Mouse (Mus musculus) Patski (cell line): ENCODE measurements around the gene Gna13. TPM values are rescaled to one million over a fixed set of nuclear protein-coding genes. Genes with fewer than 3 reads are reported as not detected.
A peak's percentile ranks its signal among the peaks of the same experiment; 100 is the strongest.

Experiments used
- ATAC-seq: fragments of 100-300 bp; one replicate; pipeline ENCODE4 v1.8.0; 2021
- CTCF ChIA-PET: fragments of 350-600 bp; sonication (Branson Sonifier 250); formaldehyde crosslinking; loops from one replicate; lab custom pipeline; 2022; ENCODE audit warnings: inconsistent platforms; lab: Charles Lee
- POLR2A ChIA-PET: fragments of 350-600 bp; sonication (Branson Sonifier 250); formaldehyde crosslinking; loops from one replicate; lab custom pipeline; 2022; ENCODE audit warnings: antibody characterized with exemption, inconsistent platforms; lab: Charles Lee
- DNase-seq: peaks from one replicate; pipeline ENCODE4 v3.0.0-alpha.2; 2011; ENCODE audit warnings: low read depth, low spot score
- H3K27me3 ChIP-seq: fragments of 371-371 bp; one replicate; pipeline ENCODE4 v1.5.1; 2021
- CTCF ChIP-seq: fragments of 100-300 bp; IDR thresholded peaks from one replicate; pipeline ENCODE4 v1.5.1; 2021
- in situ Hi-C: fragments of 300-500 bp; cut with MboI; formaldehyde crosslinking; loops from 3 replicates; pipeline ENCODE4 v1.11.1; 2018; ENCODE audit warnings: low pct_unique_long_range_greater_than_20kb, mixed read lengths
- polyA plus RNA-seq: library from polyadenylated mRNA; unstranded; gene quantifications from one replicate; pipeline ENCODE4 v1.2.3, GENCODE M21; 2021

Gna13 gene
- polyA plus RNA-seq, 1 experiment from 2014 or later, result 50.4 TPM

DNA sequence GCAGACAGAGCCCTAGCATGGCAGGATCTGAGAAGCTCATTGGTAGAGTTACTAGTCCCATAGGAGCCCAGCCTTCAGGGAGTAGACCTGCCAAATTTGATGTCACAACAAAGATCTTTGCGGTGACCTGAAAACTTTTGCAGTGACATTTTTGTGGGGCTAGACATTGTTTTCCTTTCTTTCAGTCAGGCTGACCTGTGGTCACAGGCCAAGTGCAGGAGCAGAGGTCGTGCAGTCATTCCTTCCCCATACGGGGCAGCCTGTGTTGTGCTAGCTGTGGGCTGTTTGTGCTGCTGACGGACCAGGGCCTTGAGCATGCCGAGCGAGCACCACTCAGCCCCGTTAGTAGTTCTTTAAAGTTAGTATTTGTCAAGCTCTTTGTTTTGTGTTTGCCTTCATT is 29.1 kb downstream of the Gna13 start:
- in situ Hi-C loops, result no loop called here
- POLR2A ChIA-PET, result no interaction called here
- DNase-seq, result no peak
- no peak for ATAC-seq
- TF ChIP-seq CTCF, result no peak
- CTCF ChIA-PET, result interaction anchor here (0.9 to 1.4 kb wide), 2 partner anchors 15 to 25 kb away, joined by 3 read pairs; no protein-coding TSS in a partner anchor
- H3K27me3 ChIP-seq, result no peaks in the 10 kb centered on the region

DNA sequence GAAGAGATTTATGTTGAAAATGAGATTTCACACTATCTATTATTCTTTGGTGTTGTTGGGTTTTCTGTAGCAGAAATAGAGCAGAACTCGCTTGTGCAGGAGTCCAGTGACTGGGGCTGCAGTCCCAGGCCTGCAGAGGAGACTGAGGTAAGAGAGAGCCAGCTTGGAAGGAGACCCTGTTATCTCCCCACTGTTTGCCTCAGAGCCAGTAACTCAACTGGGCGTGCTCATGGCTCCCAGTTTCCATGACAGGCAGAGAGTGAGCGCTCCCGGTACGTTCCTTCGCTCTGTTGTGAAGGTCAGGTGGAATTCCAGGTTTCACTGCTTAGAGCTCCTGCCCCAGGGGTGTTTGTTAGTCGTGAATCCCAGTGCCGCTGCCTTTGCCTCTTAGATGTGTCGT is 30.0 kb downstream of the Gna13 start:
- CTCF ChIA-PET, result interaction anchor here (1.3 kb wide), 1 partner anchor 23 kb away, joined by 3 read pairs; no protein-coding TSS in a partner anchor
- POLR2A ChIA-PET, result no interaction called here
- in situ Hi-C loops, result no loop called here
- DNase-seq (no peak), ATAC-seq (no peak)
- TF ChIP-seq CTCF, result no peak
- no peaks in the 10 kb centered on the region for H3K27me3 ChIP-seq

GRCm38 (mm10) chr11:109394758-109395157 is 32.1 kb downstream of the Gna13 start:
- ATAC-seq (no peak), DNase-seq (no peak)
- no peak for TF ChIP-seq CTCF
- ChIA-PET POLR2A (interaction anchor here (1.3 kb wide), 1 partner anchor 24 kb away, joined by 4 read pairs; no protein-coding TSS in a partner anchor), CTCF (interaction anchor here (1.0 to 1.3 kb wide), 2 partner anchors 19 to 22 kb away, joined by 3 read pairs; no protein-coding TSS in a partner anchor)
- H3K27me3 ChIP-seq, result no peaks in the 10 kb centered on the region
- in situ Hi-C loops, result no loop called here

DNA sequence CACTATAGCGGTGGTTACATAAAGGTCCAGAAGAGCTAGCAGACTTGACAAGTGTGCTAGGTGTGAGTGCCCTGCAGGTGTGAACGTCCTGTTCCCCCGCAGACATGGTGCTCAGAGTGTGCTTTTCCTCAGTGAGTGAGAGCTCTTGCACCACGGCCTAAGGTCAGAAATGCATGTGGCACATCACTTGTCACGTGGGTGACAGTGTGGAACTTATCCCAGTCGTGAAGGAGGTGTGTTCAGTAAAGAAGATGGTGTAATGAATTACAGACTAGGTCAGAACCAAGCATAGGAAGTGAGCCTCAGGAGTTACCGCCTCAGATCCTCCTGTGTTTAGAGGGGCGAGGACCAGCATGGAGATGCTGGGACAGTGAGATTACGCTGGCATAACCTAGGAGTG is 32.7 kb downstream of the Gna13 start:
- no peak for TF ChIP-seq CTCF
- no peak for DNase-seq
- in situ Hi-C loops, result no loop called here
- ATAC-seq, result no peak
- POLR2A ChIA-PET, result interaction anchor here (1.3 kb wide), 1 partner anchor 24 kb away, joined by 4 read pairs; no protein-coding TSS in a partner anchor
- H3K27me3 ChIP-seq, result no peaks in the 10 kb centered on the region
- CTCF ChIA-PET, result no interaction called here

DNA sequence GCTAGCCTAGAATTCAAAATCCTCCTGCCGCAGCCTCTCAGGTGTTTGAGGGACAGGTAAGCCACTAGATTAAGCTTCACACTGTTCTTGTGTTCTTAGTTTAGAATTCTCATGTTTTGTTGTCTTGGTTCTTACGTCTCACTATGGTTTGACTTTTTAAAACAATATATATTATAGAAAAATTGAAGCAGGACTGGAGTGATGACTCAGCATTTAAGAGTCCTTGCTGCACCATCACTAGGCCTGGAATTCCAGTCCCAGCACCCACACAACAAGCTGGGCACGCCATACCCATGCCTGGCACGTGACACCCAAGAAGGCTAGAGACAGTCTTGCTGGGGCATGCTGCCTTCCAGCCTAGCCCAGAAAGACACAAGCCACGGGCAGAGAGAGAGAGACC is 43.8 kb downstream of the Gna13 start:
- ChIA-PET CTCF (interaction anchor here (1.1 to 1.4 kb wide), 2 partner anchors 8 to 20 kb away, joined by 3 read pairs; no protein-coding TSS in a partner anchor), POLR2A (interaction anchor here (1.0 kb wide), 1 partner anchor 76 kb away, joined by 3 read pairs; no protein-coding TSS in a partner anchor)
- ATAC-seq (no peak), DNase-seq (no peak)
- no peaks in the 10 kb centered on the region for H3K27me3 ChIP-seq
- in situ Hi-C loops, result no loop called here
- TF ChIP-seq CTCF, result no peak

- DNase-seq (no peak), ATAC-seq (no peak)
- H3K27me3 ChIP-seq, result no peaks in the 10 kb centered on the region
- no peak for TF ChIP-seq CTCF
- in situ Hi-C loops, result no loop called here
- ChIA-PET POLR2A (no interaction called here), CTCF (no interaction called here)
Observed at GRCm38 (mm10) chr11:109410197-109410980, 47.8 kb downstream of the Gna13 start.

- in situ Hi-C loops, result no loop called here
- no peaks in the 10 kb centered on the region for H3K27me3 ChIP-seq
- CTCF ChIA-PET, result no interaction called here
- ATAC-seq (no peak), DNase-seq (no peak)
- POLR2A ChIA-PET, result no interaction called here
- TF ChIP-seq CTCF, result no peak
Observed at GRCm38 (mm10) chr11:109413617-109414016, 51.0 kb downstream of the Gna13 start, which contains the start of gene 9930022D16Rik. Gene 9930022D16Rik (plus strand): TSS chr11:109413917.

GRCm38 (mm10) chr11:109414802-109415201 is 52.2 kb downstream of the Gna13 start:
- DNase-seq (no peak), ATAC-seq (no peak)

GRCm38 (mm10) chr11:109416709-109417420 is 54.2 kb downstream of the Gna13 start:
- ATAC-seq, result peak; percentile 30
- ChIA-PET POLR2A (no interaction called here), CTCF (interaction anchor here (1.1 to 1.5 kb wide), 6 partner anchors 13 to 162 kb away, joined by 3 to 4 read pairs (median 3); no protein-coding TSS in a partner anchor)
- H3K27me3 ChIP-seq, result no peaks in the 10 kb centered on the region
- DNase-seq, result no peak
- no peak for TF ChIP-seq CTCF
- in situ Hi-C loops, result no loop called here

More at GRCm38 (mm10) chr11:109414802-109415201, 52.2 kb downstream of the Gna13 start:
- no peak for TF ChIP-seq CTCF
- POLR2A ChIA-PET, result no interaction called here
- H3K27me3 ChIP-seq, result no peaks in the 10 kb centered on the region
- in situ Hi-C loops, result no loop called here
- CTCF ChIA-PET, result no interaction called here

- no peaks in the 10 kb centered on the region for H3K27me3 ChIP-seq
- ChIA-PET POLR2A (interaction anchor here (1.0 kb wide), 1 partner anchor 44 kb away, joined by 3 read pairs; no protein-coding TSS in a partner anchor), CTCF (interaction anchor here (1.1 to 1.5 kb wide), 6 partner anchors 13 to 162 kb away, joined by 3 to 4 read pairs (median 3); no protein-coding TSS in a partner anchor)
- ATAC-seq (peak; percentile 54), DNase-seq (peak; percentile 44)
- no peak for TF ChIP-seq CTCF
- in situ Hi-C loops, result no loop called here
Observed at GRCm38 (mm10) chr11:109417472-109418040, 54.9 kb downstream of the Gna13 start.
